Mouse (Mus musculus) spleen, adult 2 months (tissue): ENCODE measurements around the gene Megf11. TPM values are rescaled to one million over a fixed set of nuclear protein-coding genes. Genes with fewer than 3 reads are reported as not detected.

Source experiments
- DNase-seq, 2 experiments: peaks; one replicate each; pipeline versions ENCODE4 v3.0.0 to v3.0.0-alpha.2; 2012 to 2021; ENCODE audit warnings: low spot score in 2 of 2, low read depth in 1 of 2
- H3K27ac ChIP-seq: fragments of 200-500 bp; 2 replicates; pipeline ENCODE4 v1.5.1; 2012; ENCODE audit warnings: low read length, inconsistent platforms; ENCODE audit not compliant: insufficient read depth
- H3K27me3 ChIP-seq: fragments of 200-500 bp; 2 replicates; pipeline ENCODE4 v1.6.1; 2012; ENCODE audit warnings: mild to moderate bottlenecking, moderate library complexity, low read length, inconsistent platforms; ENCODE audit not compliant: control insufficient read depth, insufficient read depth
- H3K36me3 ChIP-seq: fragments of 200-500 bp; 2 replicates; pipeline ENCODE4 v1.6.1; 2012; ENCODE audit warnings: mild to moderate bottlenecking, low read length, inconsistent platforms; ENCODE audit not compliant: control insufficient read depth, insufficient read depth
- H3K4me1 ChIP-seq: fragments of 200-500 bp; 2 replicates; pipeline ENCODE4 v1.6.1; 2011; ENCODE audit warnings: inconsistent platforms; ENCODE audit not compliant: control insufficient read depth, insufficient read depth, insufficient read length
- H3K4me3 ChIP-seq: fragments of 200-500 bp; 2 replicates; pipeline ENCODE4 v1.5.1; 2011; ENCODE audit warnings: mild to moderate bottlenecking, inconsistent platforms; ENCODE audit not compliant: insufficient read depth, insufficient read length; ENCODE audit errors: extremely low read depth
- CTCF ChIP-seq: fragments of 200-500 bp; IDR thresholded peaks from 2 replicates; pipeline ENCODE4 v1.5.1; 2011; ENCODE audit warnings: mild to moderate bottlenecking, inconsistent platforms; ENCODE audit not compliant: insufficient read depth, insufficient read length, insufficient replicate concordance; ENCODE audit errors: extremely low read depth
- POLR2A ChIP-seq: fragments of 200-500 bp; IDR thresholded peaks from 2 replicates; pipeline ENCODE4 v1.6.1; 2011; ENCODE audit warnings: low read depth, low read length, inconsistent platforms
- WGBS: fragments of 180-500 bp; shearing (Covaris S2); methylation state at CpG from one replicate; pipeline ENCODE4 v1.1.7; 2018; 5-methylcytosine and 5-hydroxymethylcytosine counted together
- polyA plus RNA-seq: library from polyadenylated mRNA; depleted of rRNA; stranded (reverse); fragments of >200 nt; gene quantifications from 2 replicates; pipeline ENCODE4 v1.2.3, GENCODE M21; 2012

Megf11 gene
- polyA plus RNA-seq, 1 experiment = 1.0 TPM

DNA sequence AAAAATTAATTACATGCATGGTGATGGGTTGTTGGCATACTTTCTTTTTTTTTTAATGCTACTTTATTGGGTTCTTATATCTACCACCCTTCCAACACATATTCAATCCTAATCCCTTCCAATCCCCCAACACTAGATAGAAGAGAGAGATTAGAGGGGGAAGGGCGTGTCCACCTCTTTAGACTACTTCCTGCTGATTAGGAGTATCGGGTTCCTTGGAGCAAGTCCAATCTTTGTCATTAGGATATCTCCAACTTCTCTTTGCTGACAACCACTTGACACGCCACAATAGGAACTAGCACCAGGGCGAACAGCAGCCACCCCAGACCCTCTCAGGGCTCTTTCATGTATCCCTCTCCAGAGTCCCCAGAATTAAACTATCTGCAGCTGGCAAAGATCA lies 266.3 kb downstream of the Megf11 start:
- Histone ChIP-seq H3K27ac (no peak overlapping the region), H3K27me3 (no peaks in the 10 kb centered on the region), H3K4me3 (no peak overlapping the region), H3K4me1 (no peaks in the 10 kb centered on the region), H3K36me3 (no peaks in the 10 kb centered on the region)
- WGBS = 48% methylated on average over 4 of the region's 4 CpGs
- TF ChIP-seq POLR2A (no peak), CTCF (no peak)
- no peak for DNase-seq

DNA sequence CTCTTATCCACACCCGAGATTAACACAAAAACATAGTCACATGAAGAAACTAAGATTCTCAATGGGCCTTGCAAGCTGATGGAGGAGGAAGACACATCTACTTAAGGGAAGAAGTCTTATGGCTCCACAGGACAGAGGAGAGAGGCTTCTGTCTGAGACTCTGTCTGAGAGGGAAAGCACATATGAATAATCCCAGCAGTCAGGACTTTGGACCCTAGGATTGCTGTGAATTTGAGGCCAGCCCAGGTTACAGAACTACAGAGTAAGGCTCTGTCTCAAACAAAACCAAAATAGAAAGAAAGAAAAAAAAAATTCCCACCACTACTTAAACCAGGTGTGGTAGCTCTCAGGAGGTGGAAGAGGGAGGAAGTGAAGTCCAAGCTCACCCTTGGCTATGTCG lies 266.7 kb downstream of the Megf11 start:
- no peak for DNase-seq
- no peak for TF ChIP-seq POLR2A
- no peak for TF ChIP-seq CTCF
- Histone ChIP-seq H3K27ac (no peak overlapping the region), H3K36me3 (no peaks in the 10 kb centered on the region), H3K27me3 (no peaks in the 10 kb centered on the region), H3K4me3 (no peak overlapping the region), H3K4me1 (no peaks in the 10 kb centered on the region)
- WGBS = 59% methylated on average over 2 of the region's 2 CpGs

DNA sequence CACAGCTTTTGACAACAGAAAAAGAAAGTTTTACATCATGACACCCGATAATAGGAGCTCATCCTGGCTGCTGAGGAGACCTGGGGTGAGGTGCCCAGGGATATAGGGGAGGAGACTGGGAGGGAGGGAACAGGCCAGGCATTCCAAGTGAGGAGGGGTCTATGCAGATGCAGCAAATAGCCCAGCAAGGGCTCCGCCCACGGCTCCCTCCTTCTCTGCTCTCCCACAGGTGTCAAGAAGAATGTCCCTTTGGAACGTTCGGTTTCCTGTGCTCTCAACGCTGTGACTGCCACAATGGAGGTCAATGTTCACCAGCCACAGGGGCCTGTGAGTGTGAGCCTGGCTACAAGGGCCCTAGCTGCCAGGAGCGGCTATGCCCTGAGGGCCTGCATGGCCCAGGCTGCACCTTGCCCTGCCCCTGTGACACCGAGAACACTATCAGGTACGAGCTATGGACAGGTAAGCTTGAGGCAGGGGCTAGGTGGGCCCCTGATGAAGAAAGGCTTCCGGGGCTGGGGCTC lies 267.5 kb downstream of the Megf11 start:
- Histone ChIP-seq H3K27me3 (no peaks in the 10 kb centered on the region), H3K4me3 (no peak overlapping the region), H3K36me3 (no peaks in the 10 kb centered on the region), H3K27ac (no peak overlapping the region), H3K4me1 (no peaks in the 10 kb centered on the region)
- TF ChIP-seq CTCF (no peak), POLR2A (no peak)
- DNase-seq = no peak
- 68% methylated on average over 10 of the region's 10 CpGs for WGBS

DNA sequence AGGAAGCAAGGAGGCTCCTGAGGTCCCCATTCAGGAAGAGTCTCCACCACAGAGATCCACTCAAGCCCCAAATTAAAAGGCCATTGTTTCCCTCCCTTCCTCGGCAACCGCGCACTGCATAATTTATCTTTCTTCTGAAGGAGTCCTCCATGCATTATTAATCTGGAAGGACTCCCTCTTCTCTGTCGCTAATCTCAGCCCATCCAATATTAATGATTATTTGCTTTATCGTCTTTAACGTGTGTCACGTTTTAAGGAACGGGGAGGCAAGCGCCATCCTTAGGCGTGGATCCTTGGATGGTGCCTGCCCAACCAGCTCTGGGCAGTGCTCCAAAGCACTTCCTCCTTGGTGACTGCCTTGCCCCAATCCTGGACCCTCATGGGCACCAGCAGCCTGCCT lies 269.3 kb downstream of the Megf11 start:
- Histone ChIP-seq H3K4me1 (no peaks in the 10 kb centered on the region), H3K27ac (no peak overlapping the region), H3K4me3 (no peak overlapping the region), H3K36me3 (no peaks in the 10 kb centered on the region), H3K27me3 (no peaks in the 10 kb centered on the region)
- no peak for TF ChIP-seq POLR2A
- no peak for TF ChIP-seq CTCF
- 87% methylated on average over 10 of the region's 10 CpGs for WGBS
- DNase-seq = no peak

DNA sequence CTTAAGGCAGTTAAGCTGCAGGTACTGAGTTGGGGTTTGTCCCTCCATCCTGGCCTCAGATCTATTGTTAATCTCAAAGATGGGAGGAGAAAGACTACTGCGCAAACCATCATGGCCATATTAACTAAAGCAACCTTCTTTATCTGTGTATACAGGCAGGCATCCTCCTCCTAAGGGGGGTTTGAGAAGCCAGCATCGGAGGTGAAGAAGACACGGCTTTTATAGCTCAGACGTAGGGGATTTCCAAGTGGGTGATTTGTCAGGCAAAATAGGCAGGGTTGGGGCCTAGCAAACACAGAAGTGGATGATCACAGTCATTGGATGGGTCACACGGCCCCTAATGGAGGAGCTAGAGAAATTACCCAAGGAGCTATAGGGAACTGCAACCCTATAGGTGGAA lies 271.2 kb downstream of the Megf11 start:
- TF ChIP-seq CTCF (no peak), POLR2A (no peak)
- WGBS = 83% methylated on average over 5 of the region's 5 CpGs
- H3K27me3 ChIP-seq = no peaks in the 10 kb centered on the region

DNA sequence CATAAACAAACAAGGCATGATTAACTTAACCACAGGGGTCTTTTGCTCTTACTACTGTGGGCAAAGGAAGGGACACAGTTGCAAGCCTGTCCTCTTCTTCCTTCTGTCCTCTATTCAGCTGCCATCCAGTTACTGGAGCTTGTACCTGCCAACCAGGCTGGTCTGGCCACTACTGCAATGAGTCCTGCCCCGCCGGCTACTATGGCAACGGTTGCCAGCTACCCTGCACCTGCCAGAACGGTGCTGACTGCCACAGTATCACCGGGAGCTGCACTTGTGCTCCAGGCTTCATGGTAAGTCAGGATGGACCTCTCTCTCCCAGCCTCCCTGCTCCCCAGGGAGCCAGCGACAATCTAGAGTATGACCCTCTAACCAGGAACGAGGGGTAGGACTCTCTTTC lies 274.8 kb downstream of the Megf11 start:
- no peak overlapping the region for H3K27ac ChIP-seq
- no peaks in the 10 kb centered on the region for H3K27me3 ChIP-seq
- TF ChIP-seq CTCF (no peak), POLR2A (no peak)
- WGBS = 77% methylated on average over 7 of the region's 7 CpGs
- H3K4me1 ChIP-seq = no peaks in the 10 kb centered on the region
- DNase-seq = no peak
- no peaks in the 10 kb centered on the region for H3K36me3 ChIP-seq
- no peak overlapping the region for H3K4me3 ChIP-seq

More for the DNA sequence above, 271.2 kb downstream of the Megf11 start:
- H3K27ac ChIP-seq = no peak overlapping the region
- H3K4me3 ChIP-seq = no peak overlapping the region
- no peaks in the 10 kb centered on the region for H3K36me3 ChIP-seq
- DNase-seq = no peak
- H3K4me1 ChIP-seq = no peaks in the 10 kb centered on the region

DNA sequence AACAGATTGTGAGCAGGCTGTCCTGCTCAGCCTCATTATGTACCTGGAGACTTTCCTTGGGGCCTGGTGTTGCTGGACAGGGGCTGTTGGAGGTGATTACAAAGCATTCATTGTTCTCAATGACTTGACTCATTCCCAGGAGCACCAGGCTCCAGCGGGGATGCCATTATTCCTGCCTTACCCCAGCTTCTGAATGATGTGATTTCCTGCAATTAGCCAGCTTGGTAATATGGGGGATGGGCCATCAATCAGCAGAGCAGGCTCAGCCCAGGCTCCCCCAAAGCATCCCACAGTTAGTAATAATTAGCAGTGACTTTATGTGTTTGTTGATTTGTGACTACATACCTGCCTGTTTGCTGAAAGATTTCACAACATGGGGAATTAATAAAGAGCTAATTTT lies 279.2 kb downstream of the Megf11 start:
- Histone ChIP-seq H3K4me3 (no peak overlapping the region), H3K27me3 (no peaks in the 10 kb centered on the region), H3K36me3 (no peaks in the 10 kb centered on the region), H3K4me1 (no peaks in the 10 kb centered on the region), H3K27ac (no peak overlapping the region)
- TF ChIP-seq POLR2A (no peak), CTCF (no peak)
- 18% methylated on average over 1 of the region's 1 CpGs for WGBS
- no peak for DNase-seq
